Mouse (Mus musculus) retina, adult 2 months (tissue): Measurements from ENCODE around the gene Cck.
"Not testable (repeated sequence)": the region's sequence is repeated elsewhere in the genome, so short reads cannot be mapped to it uniquely, and the experiment has no call there.

Experiments
- DNase-seq: peaks from one replicate; pipeline ENCODE4 v3.0.0-alpha.2; 2012; ENCODE audit warnings: low read depth, low spot score

Gene Cck

DNA sequence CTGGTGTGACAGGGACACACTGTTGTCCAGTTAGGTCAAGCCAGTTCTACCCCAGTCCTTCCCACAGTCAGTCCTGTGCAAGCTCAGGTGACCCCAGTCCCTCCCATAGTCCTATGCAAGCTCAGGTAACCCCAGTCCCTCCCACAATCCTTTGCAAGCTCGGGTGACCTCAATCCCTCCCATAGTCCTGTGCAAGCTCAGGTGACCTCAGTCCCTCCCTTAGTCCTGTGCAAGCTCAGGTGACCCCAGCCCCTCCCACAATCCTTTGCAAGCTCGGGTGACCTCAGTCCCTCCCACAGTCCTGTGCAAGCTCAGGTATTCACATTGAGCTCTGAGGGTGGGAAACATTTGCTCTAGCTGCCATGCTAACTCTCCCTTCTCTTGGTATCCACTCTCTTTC, 35.5 kb downstream of the Cck start:
- DNase-seq, result no peak

DNA sequence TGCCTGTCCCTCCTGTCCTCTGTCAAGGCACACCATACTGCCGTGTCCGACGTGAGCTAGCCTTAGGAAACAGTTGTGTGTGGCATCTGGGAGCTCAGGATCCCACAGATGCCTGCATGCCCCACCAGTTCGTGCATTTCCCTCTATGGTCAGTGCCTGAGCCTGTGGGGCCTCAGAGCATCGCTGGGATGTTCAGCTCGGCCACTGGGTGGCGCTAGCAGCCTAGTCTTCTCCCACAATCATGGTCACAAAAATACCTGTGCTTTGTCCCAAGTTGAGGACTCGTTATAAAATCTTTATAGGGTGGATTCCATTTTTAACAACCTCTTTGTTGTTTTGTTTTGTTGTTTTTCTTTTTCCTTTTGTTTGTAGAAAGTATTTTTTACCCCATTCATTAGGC, 37.0 kb downstream of the Cck start:
- peak; percentile 28 for DNase-seq

DNA sequence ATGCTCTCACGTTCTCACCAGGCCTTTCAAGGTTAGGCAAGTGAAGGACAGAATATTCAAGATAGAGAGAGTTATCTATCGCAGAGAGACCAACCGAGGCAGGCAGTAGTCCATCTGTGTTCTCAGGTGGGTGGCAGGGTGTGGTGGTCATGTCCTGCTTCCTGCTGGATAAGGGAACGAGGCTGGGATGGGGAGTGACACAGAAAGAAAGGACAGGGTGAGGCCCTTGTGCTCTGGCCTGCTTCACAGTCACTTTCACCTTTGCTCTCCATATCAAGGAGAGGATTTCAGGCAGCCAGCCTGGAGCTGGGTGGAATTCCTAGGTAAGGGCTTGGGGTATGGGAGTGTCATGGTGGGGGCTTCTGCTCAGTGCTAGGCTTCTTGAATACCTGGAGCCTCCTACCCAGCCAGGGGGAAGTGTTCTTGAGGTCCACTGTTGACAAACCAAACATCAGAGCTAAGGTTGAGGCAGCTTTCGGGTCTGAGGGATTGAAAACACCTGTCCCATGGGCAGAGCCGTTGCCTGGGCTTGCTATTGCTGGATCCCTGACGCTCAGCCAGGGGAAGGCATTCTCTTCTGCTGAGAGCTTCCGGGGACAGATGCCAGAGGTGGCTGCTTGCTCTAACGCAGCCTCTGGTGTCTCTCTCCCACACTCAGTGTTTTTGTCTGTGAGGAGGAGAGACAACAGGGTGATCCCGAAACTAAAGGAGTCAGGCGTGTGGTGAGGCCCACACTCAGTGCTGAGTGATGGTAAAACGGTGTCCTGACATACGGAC, 38.6 kb downstream of the Cck start:
- no peak for DNase-seq

DNA sequence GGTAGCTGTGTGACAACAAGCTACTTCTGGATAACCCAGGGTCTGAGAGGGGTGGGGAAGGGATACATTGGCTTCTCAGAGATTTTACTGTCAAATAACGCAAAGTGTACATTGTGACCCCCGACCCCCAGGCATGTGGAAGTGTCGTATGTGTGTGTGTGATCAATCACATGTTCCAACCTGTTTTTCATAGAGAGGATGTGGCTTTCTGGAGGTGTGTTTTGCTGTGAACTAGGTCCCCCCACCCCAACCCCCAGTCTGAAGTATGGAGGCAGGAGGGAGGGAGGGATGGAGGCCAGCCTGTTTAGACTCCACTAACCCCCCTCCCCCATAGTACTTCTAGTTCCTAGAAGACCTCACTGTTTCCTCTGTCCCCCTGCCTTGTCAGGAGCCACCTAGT, 40.6 kb downstream of the Cck start:
- no peak for DNase-seq

DNA sequence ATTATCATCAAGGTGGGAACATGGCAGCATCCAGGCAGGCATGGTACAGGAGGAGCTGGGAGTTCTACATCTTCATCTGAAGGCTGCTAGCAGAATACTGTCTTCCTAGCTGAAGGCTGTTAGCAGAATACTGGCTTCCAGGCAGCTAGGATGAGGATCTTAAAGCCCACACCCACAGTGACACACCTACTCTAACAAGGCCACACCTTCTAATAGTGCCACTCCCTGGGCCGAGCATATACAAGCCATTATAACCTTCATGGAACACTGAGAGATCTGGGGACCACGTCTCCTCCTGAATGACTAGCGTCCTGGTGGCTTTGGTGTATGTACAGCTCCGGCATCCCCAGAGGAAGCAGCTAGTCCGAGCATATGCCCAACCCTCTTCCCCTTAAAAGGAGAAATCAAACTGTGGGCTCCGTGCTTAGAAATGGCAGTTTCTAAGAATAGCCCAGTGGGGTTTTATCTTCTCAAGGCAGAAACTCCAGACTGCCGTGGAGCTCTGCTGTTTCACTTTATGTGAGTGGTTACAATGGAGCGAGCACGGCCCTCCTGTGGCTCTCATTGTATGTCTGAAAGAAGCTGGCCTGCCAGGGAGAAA, 43.1 kb downstream of the Cck start:
- not testable (repeated sequence) for DNase-seq

DNA sequence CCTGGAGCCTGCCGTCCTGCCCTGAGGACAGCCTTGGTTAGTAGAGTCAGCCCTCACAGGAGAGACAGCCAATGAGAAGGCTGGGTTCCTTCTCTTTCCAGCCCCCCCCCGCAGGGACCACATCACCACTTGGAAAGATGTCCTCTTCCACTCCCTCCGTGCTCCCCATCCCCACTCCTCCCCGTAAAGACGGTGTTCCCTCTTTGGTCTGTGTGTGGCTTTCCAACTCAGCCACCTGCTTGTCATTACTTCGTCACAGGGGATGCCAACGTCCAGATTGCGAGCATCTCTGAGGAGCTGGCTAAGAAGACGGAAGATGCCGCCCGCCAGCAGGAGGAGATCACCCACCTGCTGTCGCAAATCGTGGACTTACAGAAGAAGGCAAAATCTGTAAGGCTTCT, 49.1 kb downstream of the Cck start:
- no peak for DNase-seq

DNA sequence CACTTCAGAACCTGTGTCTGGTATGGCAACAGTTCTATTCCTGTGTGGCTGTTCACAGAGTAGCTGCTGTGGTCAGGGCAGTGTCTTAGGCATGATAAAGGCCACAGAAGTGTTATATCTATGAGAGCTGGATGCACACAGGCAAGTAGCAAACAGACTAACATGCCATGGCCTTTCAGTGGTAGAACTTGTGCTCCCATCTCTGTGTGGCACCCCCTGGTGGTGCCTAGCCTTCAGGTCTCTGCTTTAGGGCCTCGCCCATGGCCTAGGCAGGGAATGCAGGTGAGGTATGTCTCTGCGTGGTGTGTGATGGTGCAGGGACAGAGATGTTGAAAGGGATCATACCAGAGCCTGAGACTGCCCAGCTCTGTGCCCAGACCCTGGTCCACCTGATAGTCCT, 50.1 kb downstream of the Cck start:
- DNase-seq, result no peak

DNA sequence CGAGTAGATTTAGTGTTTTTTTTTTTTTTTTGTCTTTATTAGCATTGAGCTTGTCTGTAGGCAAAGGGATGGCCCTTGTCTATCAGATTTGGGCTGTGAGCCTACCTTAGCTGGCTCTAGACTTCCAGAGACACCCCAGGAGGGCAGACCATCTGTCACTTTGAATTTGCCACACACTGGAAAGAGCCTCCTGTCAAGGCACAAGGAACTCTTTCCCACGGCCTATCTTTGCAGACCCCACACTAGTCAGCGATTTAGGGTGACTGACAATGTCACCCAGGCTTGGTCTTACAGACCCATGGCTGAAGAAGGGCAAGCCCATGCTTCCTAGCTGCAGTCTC, 51.2 kb downstream of the Cck start:
- DNase-seq, result no peak

DNA sequence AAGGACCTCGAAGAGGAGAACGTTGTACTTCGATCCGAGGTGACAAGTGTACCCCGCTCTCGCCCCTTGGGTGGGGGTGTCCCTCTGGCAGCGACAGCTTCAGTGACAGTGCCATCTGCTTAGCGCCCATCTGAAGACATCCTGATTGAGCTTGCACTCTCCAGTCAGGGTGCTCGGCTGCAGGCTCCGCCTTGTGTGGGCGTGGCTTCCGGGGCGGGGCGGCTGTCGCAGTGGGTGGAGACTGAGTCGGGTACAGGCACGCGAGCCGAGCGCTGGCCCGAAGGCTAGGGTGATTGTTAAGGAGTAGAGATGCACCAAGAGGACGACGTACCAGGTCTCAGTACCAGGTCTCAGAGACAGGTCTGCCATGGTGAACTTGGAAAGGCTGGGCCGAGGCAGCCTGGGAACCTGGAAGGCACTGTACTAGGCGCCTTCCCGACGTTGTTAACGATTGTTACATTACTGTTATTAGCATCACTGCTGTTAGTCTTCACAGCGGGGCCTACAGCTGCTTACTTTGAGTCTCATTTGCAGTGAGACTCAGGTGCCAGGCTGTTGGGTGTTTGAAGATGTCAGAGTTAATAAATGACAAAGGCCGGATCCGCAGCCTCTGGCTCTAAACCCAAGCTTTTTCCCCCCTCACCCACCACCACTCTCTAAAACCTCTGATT, 51.7 kb downstream of the Cck start:
- DNase-seq, result no peak

DNA sequence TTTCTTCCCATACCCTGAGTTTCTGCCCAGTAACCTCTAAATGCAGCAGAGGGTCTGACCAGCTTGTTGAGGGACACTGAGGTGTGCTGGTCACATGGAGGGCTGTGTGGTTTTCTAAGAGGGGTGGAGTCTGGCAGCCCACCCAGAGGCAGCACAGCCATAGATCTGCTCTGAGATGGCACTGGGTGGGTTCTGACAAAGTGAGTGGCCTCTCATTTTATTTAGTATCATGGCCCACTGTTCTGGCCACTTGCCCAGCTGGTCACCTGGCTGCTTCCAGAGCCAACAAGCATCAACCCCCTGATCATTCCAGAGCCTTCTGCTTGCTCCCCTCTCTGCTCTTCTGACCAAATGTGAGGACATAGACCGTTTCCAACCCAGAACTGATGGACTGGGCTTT, 53.3 kb downstream of the Cck start:
- no peak for DNase-seq
